Mouse (Mus musculus) kidney, embryonic 15.5 days (tissue): ENCODE results near the gene Rpl32. TPM values are rescaled to one million over a fixed set of nuclear protein-coding genes. Genes with fewer than 3 reads are reported as not detected.
A peak's percentile ranks its signal among the peaks of the same experiment; 100 is the strongest.

Experiments
- ATAC-seq: fragments of 200-750 bp; cut with Nextera tagmentation; replicated peaks from 2 replicates; pipeline ENCODE4 v1.8.0; 2017; ENCODE audit warnings: moderate TSS enrichment; ENCODE audit not compliant: low FRiP score
- H3K27ac ChIP-seq: fragments of 300-500 bp; sonication (generic); 2 replicates; pipeline ENCODE4 v1.5.1; 2015; ENCODE audit warnings: mild to moderate bottlenecking, inconsistent platforms
- H3K27me3 ChIP-seq: fragments of 300-500 bp; sonication (generic); 2 replicates; pipeline ENCODE4 v1.6.1; 2015; ENCODE audit warnings: inconsistent platforms
- H3K36me3 ChIP-seq: fragments of 300-500 bp; sonication (generic); 2 replicates; pipeline ENCODE4 v1.6.1; 2015; ENCODE audit warnings: inconsistent platforms
- H3K4me1 ChIP-seq: fragments of 300-500 bp; sonication (generic); 2 replicates; pipeline ENCODE4 v1.6.1; 2015; ENCODE audit warnings: inconsistent platforms
- H3K4me2 ChIP-seq: fragments of 300-500 bp; sonication (generic); 2 replicates; pipeline ENCODE4 v1.6.1; 2015; ENCODE audit warnings: moderate library complexity, mild to moderate bottlenecking, inconsistent platforms
- H3K4me3 ChIP-seq: fragments of 300-500 bp; sonication (generic); replicated peaks from 2 replicates; pipeline ENCODE4 v1.5.1; 2015; ENCODE audit warnings: mild to moderate bottlenecking, inconsistent platforms
- H3K9ac ChIP-seq: fragments of 300-500 bp; sonication (generic); 2 replicates; pipeline ENCODE4 v1.6.1; 2015; ENCODE audit warnings: mild to moderate bottlenecking, inconsistent platforms
- H3K9me3 ChIP-seq: fragments of 300-500 bp; sonication (generic); replicated peaks from 2 replicates; pipeline ENCODE4 v1.6.1; 2016; ENCODE audit warnings: inconsistent platforms
- WGBS: fragments of 180-500 bp; shearing (Covaris S2); methylation state at CpG from one replicate; pipeline ENCODE4 v1.1.7; 2015; ENCODE audit warnings: mixed read lengths; 5-methylcytosine and 5-hydroxymethylcytosine counted together
- polyA plus RNA-seq: library from polyadenylated mRNA; unstranded; fragments of >200 nt; fragmentation: Nextera tagmentation; extraction: Ambion mirVana; gene quantifications from 2 replicates; pipeline ENCODE4 v1.2.1, GENCODE M21; 2015

Rpl32 gene
- polyA plus RNA-seq, 1 experiment from 2014 or later, result 2,232 TPM

DNA sequence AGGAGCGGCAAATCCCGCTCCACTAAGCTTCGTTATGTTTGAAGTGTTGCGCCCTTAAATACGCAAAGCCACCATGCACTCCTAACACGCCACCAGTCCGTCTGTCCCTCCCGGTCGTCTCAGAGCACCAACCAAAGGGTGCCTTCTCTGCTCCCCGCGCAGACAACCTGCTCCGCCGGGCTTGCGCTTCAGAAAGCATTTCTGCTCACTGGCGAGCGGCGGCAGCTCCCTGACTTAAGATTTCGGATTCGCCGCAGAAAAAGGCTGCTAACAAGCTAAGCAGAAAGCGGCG is 405 bp downstream of the Rpl32 start:
- peak overlapping the region; percentile 97 for H3K4me3 ChIP-seq
- peak overlapping the region; percentile 97 for H3K27ac ChIP-seq
- WGBS, result under 1% methylated on average over 22 of the region's 22 CpGs
- peak overlapping the region; percentile 74 for H3K4me2 ChIP-seq
- H3K9me3 ChIP-seq, result no peaks in the 10 kb centered on the region
- H3K36me3 ChIP-seq, result peaks cover 43% of the 10 kb centered on the region
- peaks cover 29% of the 10 kb centered on the region for H3K4me1 ChIP-seq
- ATAC-seq, result no peak
- H3K27me3 ChIP-seq, result no peaks in the 10 kb centered on the region
- peak overlapping the region; percentile 99 for H3K9ac ChIP-seq

DNA sequence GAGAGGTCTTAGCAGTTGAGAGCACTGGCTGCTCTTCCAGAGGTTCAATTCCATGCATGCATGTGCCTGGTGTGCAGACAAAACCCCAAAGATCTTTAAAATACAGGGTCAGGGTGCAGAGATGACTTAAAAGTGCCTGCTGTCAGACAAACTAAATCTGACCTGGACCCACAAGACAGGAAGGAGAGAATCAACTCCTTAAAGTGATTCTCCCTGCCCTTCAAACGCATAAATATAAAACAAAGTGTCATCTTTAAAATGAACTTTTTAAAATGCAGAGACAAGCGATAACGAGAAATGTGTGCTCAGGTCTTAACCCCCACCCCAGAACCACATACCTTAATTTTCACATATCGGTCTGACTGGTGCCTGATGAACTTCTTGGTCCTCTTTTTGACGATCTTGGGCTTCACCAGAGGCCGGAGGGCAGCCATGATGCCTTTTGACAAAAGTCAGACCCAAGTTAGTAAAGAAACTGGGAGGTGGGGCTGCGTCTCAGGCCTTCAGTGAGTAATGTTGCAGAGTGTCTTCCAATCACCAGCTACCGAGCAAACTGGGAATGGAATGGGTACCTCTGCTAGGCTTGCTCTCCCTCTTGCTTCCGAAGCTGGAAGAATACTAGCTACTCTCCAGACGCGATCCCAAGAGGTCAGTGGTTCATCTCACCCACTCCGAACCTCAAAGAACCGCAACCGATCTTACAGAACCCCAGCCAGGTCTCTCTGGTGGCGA is 917 bp downstream of the Rpl32 start:
- Histone ChIP-seq H3K4me3 (peak overlapping the region; percentile 97), H3K36me3 (peaks cover 48% of the 10 kb centered on the region), H3K27me3 (no peaks in the 10 kb centered on the region), H3K4me2 (peak overlapping the region; percentile 74), H3K27ac (peak overlapping the region; percentile 97), H3K9ac (peak overlapping the region; percentile 99), H3K4me1 (peaks cover 29% of the 10 kb centered on the region), H3K9me3 (no peaks in the 10 kb centered on the region)
- no peak for ATAC-seq
- WGBS, result 2% methylated on average over 15 of the region's 15 CpGs

DNA sequence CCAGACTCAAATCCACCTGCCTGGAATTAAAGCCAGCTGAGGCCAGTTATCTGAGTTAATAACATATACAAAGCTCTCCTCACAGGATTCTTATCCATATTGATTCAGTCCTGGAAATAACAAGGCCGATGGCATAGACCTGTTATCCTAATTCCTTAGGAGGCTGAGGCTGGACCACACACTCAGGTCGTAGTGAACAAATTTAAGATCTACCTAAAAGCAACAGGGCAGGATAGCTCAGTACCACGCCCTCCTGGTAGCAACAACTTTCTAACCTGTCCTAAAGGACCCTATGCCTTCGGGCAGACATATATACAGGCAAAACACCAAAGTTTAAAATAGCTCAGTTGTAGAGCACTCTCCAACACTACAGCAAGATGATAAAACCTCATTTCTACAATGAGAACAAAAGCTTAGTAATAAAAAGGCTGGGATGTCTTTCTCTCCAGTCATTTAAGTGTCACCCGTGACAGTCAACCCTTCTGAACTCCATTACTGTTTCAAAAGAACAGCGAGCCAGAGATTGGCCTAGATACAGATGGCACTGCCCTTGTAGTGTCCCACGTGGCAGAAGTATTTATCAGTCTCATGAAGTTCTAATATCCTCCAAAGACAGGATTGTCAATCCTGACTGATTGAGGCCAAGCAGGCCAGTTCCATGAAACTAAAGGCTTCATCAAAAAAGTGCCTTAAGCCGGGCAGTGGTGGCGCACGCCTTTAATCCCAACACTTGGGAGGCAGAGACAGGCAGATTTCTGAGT is 3.9 kb downstream of the Rpl32 start:
- Histone ChIP-seq H3K4me1 (peaks cover 29% of the 10 kb centered on the region), H3K9ac (no peak overlapping the region), H3K36me3 (peaks cover 77% of the 10 kb centered on the region), H3K27ac (no peak overlapping the region), H3K4me3 (no peak overlapping the region), H3K9me3 (no peaks in the 10 kb centered on the region), H3K4me2 (no peak overlapping the region), H3K27me3 (no peaks in the 10 kb centered on the region)
- 73% methylated on average over 10 of the region's 10 CpGs for WGBS
- no peak for ATAC-seq

DNA sequence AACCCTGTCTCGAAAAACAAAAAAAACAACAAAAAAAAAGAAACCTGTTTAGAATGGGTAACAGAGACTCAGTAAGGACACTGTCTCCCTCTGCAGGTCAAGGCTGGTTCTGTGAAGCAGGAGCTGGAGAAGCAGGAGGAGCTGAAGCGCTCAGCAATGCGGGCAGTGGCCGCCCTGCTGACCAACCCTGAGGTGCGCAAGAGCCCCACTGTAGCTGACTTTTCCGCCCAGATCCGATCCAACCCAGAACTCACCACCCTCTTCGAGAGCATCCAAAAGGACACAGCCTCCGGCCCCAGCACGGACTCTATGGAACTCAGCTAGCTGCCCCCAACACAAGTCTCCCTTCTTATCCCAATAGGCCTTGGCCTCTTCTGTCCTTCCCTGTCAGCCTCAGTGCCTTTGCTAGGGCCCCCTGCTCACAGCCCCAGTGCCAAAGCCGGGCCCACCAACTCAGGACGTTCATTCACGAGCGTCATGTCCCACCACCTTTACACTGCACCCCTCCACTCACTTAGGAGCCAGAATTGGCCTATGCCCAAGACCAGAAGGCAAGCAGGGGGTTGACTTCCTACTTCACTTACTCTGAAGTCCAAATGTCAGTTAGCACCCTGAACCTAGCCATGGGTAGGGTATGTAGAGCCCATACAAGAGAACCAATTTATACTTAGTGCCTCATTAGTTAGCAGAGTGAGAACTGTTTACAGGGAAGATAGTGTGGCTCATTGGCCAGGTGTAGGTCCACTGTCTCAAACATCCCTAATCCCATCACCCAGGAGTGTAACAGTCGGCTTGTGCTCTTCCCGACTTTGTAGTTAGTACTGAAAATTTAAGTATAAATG is 4.8 kb downstream of the Rpl32 start:
- H3K27me3 ChIP-seq, result no peaks in the 10 kb centered on the region
- peaks cover 86% of the 10 kb centered on the region for H3K36me3 ChIP-seq
- peak; percentile 62 for ATAC-seq
- H3K9ac ChIP-seq, result no peak overlapping the region
- no peaks in the 10 kb centered on the region for H3K9me3 ChIP-seq
- 48% methylated on average over 16 of the region's 16 CpGs for WGBS
- peaks cover 26% of the 10 kb centered on the region for H3K4me1 ChIP-seq
- no peak overlapping the region for H3K4me2 ChIP-seq
- H3K27ac ChIP-seq, result peak overlapping the region; percentile 61
- no peak overlapping the region for H3K4me3 ChIP-seq

DNA sequence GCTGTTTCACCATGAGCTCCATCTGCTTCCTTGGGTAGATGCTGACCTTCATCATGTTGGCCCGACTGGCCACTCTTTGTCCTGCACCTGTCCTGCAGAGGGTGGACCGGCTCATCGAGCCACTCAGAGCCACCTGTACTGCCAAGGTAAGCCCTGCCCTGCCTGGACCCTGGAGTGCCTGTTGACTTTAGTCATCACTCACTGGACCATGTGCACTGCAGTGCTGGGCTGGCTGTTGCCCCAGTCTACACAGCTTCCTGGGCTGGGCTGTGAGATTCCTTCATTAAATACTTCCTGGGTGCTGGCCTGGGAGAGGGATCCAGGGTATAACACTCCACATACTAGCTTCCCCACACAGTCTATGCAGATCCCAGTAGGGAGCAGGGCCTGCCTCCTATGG is 6.7 kb downstream of the Rpl32 start:
- Histone ChIP-seq H3K4me1 (peaks cover 19% of the 10 kb centered on the region), H3K27me3 (no peaks in the 10 kb centered on the region), H3K9ac (no peak overlapping the region), H3K4me3 (no peak overlapping the region), H3K36me3 (peaks cover 97% of the 10 kb centered on the region), H3K9me3 (no peaks in the 10 kb centered on the region), H3K27ac (no peak overlapping the region), H3K4me2 (no peak overlapping the region)
- 93% methylated on average over 3 of the region's 3 CpGs for WGBS
- ATAC-seq, result no peak

DNA sequence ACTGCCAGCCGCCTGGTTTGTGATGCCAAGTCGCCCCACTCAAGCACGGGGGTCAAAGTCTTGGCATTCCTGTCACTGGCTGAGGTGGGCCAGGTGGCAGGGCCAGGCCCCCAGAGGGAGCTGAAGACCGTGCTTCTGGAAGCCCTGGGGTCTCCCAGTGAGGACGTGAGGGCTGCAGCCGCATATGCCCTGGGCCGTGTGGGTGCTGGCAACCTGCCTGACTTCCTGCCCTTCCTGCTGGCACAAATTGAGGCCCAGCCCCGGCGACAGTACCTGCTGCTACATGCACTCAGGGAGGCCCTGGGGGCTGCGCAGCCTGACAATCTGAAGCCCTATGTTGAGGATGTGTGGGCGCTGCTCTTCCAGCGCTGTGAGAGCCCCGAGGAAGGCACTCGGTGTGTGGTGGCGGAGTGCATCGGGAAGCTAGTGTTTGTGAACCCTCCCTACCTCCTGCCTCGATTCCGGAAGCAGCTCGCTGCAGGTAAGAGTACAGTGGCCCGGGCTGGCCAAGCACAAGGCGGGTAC is 15.8 kb downstream of the Rpl32 start:
- 90% methylated on average over 21 of the region's 21 CpGs for WGBS
- Histone ChIP-seq H3K36me3 (peaks cover 97% of the 10 kb centered on the region), H3K4me3 (no peak overlapping the region), H3K9ac (no peak overlapping the region), H3K9me3 (no peaks in the 10 kb centered on the region), H3K27me3 (no peaks in the 10 kb centered on the region), H3K27ac (no peak overlapping the region), H3K4me2 (no peak overlapping the region), H3K4me1 (0 out of 2 replicates have a peak, but pooled peaks cover 7% of the 10 kb centered on the region)
- ATAC-seq, result no peak; the same call in 1 of the 2 replicates

DNA sequence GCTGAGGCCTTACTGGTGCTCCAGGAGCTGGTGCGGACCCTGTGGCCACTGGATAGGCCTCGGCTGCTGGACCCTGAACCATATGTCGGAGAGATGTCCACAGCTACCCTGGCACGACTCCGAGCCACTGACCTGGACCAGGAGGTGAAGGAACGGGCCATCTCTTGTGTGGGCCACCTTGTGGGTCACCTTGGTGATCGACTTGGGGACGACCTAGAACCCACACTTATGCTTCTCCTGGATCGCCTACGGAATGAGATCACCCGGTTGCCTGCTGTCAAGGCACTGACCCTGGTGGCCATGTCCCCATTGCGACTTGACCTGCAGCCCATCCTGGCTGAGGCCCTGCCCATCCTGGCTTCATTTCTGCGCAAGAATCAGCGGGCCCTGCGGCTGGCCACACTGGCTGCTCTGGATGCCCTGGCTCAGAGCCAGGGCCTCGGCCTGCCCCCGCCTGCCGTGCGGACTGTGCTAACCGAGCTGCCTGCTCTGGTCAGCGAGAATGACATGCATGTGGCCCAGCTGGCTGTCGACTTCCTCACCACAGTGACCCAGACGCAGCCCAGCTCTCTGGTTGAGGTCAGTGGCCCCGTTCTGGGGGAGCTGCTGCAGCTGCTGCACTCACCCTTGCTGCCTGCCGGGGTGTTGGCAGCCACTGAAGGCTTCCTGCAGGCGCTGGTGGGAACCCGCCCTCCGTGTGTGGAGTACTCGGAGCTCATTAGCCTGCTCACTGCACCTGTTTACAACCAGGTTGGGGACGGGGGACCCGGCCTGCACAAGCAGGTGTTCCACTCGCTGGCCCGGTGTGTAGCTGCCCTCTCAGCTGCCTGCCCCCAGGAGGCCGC is 16.5 kb downstream of the Rpl32 start:
- ATAC-seq, result peak; percentile 67
- Histone ChIP-seq H3K27ac (no peak overlapping the region), H3K9ac (no peak overlapping the region), H3K36me3 (peaks cover 97% of the 10 kb centered on the region), H3K4me3 (no peak overlapping the region), H3K9me3 (no peaks in the 10 kb centered on the region), H3K27me3 (no peaks in the 10 kb centered on the region), H3K4me1 (0 out of 2 replicates have a peak, but pooled peaks cover 7% of the 10 kb centered on the region), H3K4me2 (no peak overlapping the region)
- WGBS, result 70% methylated on average over 34 of the region's 34 CpGs

DNA sequence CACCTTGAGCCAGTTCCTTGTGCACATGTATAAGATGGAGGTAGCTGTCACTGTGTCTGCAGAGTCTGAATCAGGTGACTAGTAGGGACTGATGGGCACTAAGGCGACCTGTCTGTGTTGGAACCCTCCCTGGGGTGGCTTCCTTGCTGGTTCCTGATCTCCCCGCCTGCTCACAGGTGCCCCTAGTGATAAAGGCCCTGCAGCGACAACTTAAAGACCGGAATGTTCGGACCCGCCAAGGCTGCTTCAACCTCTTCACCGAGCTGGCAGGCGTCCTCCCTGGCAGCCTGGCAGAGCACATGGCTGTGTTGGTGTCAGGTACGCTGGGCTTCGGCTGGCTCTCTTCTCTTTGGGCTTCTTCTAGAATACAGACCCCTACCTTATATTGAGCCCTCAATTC is 17.5 kb downstream of the Rpl32 start:
- no peak for ATAC-seq
- no peaks in the 10 kb centered on the region for H3K9me3 ChIP-seq
- 81% methylated on average over 10 of the region's 10 CpGs for WGBS
- H3K4me2 ChIP-seq, result no peak overlapping the region
- 0 out of 2 replicates have a peak, but pooled peaks cover 7% of the 10 kb centered on the region for H3K4me1 ChIP-seq
- H3K9ac ChIP-seq, result no peak overlapping the region
- H3K4me3 ChIP-seq, result no peak overlapping the region
- H3K27ac ChIP-seq, result no peak overlapping the region
- no peaks in the 10 kb centered on the region for H3K27me3 ChIP-seq
- peaks cover 97% of the 10 kb centered on the region for H3K36me3 ChIP-seq

DNA sequence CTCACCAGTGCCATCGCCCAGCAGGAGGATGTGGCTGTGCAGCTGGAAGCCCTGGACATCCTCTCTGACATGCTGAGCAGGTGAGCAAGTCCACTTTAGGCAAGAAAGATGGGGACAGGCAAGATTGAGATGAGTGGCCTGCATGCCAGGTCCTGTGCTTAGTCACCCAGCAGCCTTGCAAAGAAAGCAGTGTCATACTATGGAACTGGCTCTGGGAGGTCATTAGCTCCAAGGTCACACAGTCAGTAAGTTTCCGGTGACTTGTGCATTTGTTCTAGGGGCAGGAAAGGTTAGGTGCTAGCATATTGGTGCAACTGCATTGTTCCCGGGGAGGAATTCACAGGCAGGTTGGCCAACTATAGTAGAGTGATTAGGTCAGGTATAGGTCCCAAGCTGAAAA is 25.8 kb downstream of the Rpl32 start:
- ATAC-seq, result no peak
- Histone ChIP-seq H3K4me2 (no peak overlapping the region), H3K27ac (no peak overlapping the region), H3K4me1 (no peaks in the 10 kb centered on the region), H3K4me3 (no peak overlapping the region), H3K36me3 (peaks cover 92% of the 10 kb centered on the region), H3K9me3 (no peaks in the 10 kb centered on the region), H3K9ac (no peak overlapping the region), H3K27me3 (no peaks in the 10 kb centered on the region)
- WGBS, result 89% methylated on average over 3 of the region's 3 CpGs

DNA sequence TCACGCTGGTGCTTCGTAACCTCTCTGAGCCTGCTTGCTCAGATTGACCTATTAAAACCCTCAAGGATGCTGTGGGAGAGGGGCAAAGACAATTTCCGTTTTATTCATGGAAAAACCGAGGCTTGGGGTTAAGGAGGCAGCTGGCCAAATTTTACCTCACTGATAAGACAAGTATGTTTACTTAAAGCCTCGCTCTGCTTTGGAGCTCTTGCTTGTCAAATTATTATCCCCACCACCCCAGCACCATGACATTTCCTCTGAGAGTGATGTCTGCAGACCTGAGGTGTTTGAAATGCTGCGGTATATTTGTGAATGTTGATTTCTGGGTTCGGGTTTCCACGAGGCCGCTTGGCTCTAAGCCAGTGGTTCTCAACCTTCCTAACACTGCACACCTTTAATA is 32.2 kb downstream of the Rpl32 start:
- no peak for ATAC-seq
- Histone ChIP-seq H3K27me3 (no peaks in the 10 kb centered on the region), H3K27ac (no peak overlapping the region), H3K4me1 (peaks cover 29% of the 10 kb centered on the region), H3K9ac (no peak overlapping the region), H3K4me2 (peak overlapping the region; percentile 82), H3K36me3 (peaks cover 33% of the 10 kb centered on the region), H3K4me3 (peak overlapping the region; percentile 78), H3K9me3 (no peaks in the 10 kb centered on the region)
- 45% methylated on average over 9 of the region's 9 CpGs for WGBS

DNA sequence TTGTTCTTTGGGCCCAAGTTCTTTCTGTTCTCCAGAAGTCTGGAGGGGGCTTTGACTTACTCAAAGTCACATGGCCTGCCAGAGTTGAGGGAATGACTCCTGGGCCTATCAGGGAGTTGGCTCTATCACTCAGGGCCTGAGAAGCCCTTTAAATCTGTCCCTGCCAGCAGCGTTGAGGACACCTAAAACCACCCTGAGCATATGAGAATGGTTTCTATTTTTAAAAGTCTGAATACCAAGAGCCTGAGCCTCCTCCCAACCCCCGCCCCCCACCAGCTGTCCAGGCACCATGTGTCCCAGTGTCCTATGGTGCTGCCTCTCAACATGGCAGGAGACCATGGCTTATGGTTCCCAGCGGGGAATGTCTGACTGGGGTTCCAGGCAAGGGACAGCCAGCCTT is 32.7 kb downstream of the Rpl32 start:
- H3K9ac ChIP-seq, result peak overlapping the region; percentile 80
- H3K4me3 ChIP-seq, result peak overlapping the region; percentile 78
- no peak for ATAC-seq
- H3K9me3 ChIP-seq, result no peaks in the 10 kb centered on the region
- peaks cover 29% of the 10 kb centered on the region for H3K4me1 ChIP-seq
- H3K27me3 ChIP-seq, result no peaks in the 10 kb centered on the region
- peaks cover 27% of the 10 kb centered on the region for H3K36me3 ChIP-seq
- 37% methylated on average over 3 of the region's 3 CpGs for WGBS
- H3K27ac ChIP-seq, result peak overlapping the region; percentile 78; the same call in 1 of the 2 replicates
- peak overlapping the region; percentile 82 for H3K4me2 ChIP-seq
